Mouse (Mus musculus): ENCODE results near the gene Tinag. TPM values are rescaled to one million over a fixed set of nuclear protein-coding genes. Genes with fewer than 3 reads are reported as not detected.
"Not testable (repeated sequence)": the region's sequence is repeated elsewhere in the genome, so short reads cannot be mapped to it uniquely, and the experiment has no call there.

Gene Tinag
- polyA plus RNA-seq (2014; fragmentation: Nextera tagmentation; extraction: Ambion mirVana), result 4.4 and 8.0 TPM in 2 replicates

- Histone ChIP-seq H3K27ac (ENCODE audit: low read length) (peak within 1 kb of the TSS; percentile 40; the same call in 1 of the 2 replicates), H3K4me1 (ENCODE audit: control insufficient read depth, insufficient read depth, low read length) (no peaks in the 10 kb centered on the region), H3K4me2 (replicated peaks; ENCODE audit: low read depth, low read length) (no peak within 1 kb of the TSS), H3K27me3 (ENCODE audit: control insufficient read depth, insufficient read depth, low read length) (no peaks in the 10 kb centered on the region), H3K9me3 (ENCODE audit: control insufficient read depth, low read depth, low read length) (no peaks in the 10 kb centered on the region), H3K4me3 (ENCODE audit: low read depth, low read length) (no peak within 1 kb of the TSS), H3K36me3 (ENCODE audit: control insufficient read depth, insufficient read depth, low read length) (no peaks in the 10 kb centered on the region), H3K9ac (replicated peaks; ENCODE audit: low read depth, low read length) (no peak within 1 kb of the TSS)
- ATAC-seq (ENCODE audit: insufficient number of reproducible peaks, insufficient read depth, low FRiP score, low read depth), result no peak
- 46% methylated on average over 2 of the region's 2 CpGs for WGBS
Measured at GRCm38 (mm10) chr9:77045585-77045984, at the start of gene Tinag. Gene Tinag (minus strand): TSS chr9:77045794.

- not testable (repeated sequence) for H3K4me1 ChIP-seq (ENCODE audit: control insufficient read depth, insufficient read depth, low read length); H3K4me2 ChIP-seq (replicated peaks; ENCODE audit: low read depth, low read length); H3K4me3 ChIP-seq (ENCODE audit: low read depth, low read length); H3K9ac ChIP-seq (replicated peaks; ENCODE audit: low read depth, low read length); H3K27me3 ChIP-seq (ENCODE audit: control insufficient read depth, insufficient read depth, low read length); H3K9me3 ChIP-seq (ENCODE audit: control insufficient read depth, low read depth, low read length); H3K27ac ChIP-seq (ENCODE audit: low read length); H3K36me3 ChIP-seq (ENCODE audit: control insufficient read depth, insufficient read depth, low read length); ATAC-seq (ENCODE audit: insufficient number of reproducible peaks, insufficient read depth, low FRiP score, low read depth)
- 74% methylated on average over 1 of the region's 1 CpGs for WGBS
Measured at GRCm38 (mm10) chr9:77083221-77083620, 37.6 kb upstream of the Tinag start.

- Histone ChIP-seq H3K9ac (replicated peaks; ENCODE audit: low read depth, low read length) (no peak overlapping the region), H3K27ac (ENCODE audit: low read length) (no peak overlapping the region), H3K4me2 (replicated peaks; ENCODE audit: low read depth, low read length) (no peak overlapping the region), H3K4me1 (ENCODE audit: control insufficient read depth, insufficient read depth, low read length) (no peaks in the 10 kb centered on the region), H3K4me3 (ENCODE audit: low read depth, low read length) (no peak overlapping the region), H3K36me3 (ENCODE audit: control insufficient read depth, insufficient read depth, low read length) (no peaks in the 10 kb centered on the region), H3K27me3 (ENCODE audit: control insufficient read depth, insufficient read depth, low read length) (no peaks in the 10 kb centered on the region), H3K9me3 (ENCODE audit: control insufficient read depth, low read depth, low read length) (no peaks in the 10 kb centered on the region)
- 65% methylated on average over 2 of the region's 2 CpGs for WGBS
- no peak for ATAC-seq (ENCODE audit: insufficient number of reproducible peaks, insufficient read depth, low FRiP score, low read depth)
Measured at GRCm38 (mm10) chr9:77071676-77072075, 26.1 kb upstream of the Tinag start.

DNA sequence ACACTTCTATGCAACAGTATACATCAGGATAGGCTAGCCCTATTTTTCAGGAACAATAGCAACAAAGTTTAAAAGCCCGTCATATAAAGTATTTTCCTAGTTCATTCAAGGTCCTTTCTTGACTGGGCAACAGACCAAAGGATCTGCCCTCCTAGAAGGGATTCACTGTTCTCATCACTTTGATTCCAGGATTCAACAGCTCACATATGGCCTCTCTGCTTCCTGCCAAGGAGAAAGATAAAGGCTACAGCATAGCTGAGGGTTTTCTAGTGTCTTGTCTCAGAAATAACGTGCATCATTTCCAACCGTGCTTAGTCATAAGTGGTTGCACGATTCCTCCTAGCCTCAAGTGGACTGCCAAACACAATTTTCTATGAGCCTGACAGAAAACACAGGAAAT lies 11.0 kb upstream of the Tinag start:
- Histone ChIP-seq H3K9ac (replicated peaks; ENCODE audit: low read depth, low read length) (no peak overlapping the region), H3K4me1 (ENCODE audit: control insufficient read depth, insufficient read depth, low read length) (no peaks in the 10 kb centered on the region), H3K4me3 (ENCODE audit: low read depth, low read length) (no peak overlapping the region), H3K27me3 (ENCODE audit: control insufficient read depth, insufficient read depth, low read length) (no peaks in the 10 kb centered on the region), H3K36me3 (ENCODE audit: control insufficient read depth, insufficient read depth, low read length) (no peaks in the 10 kb centered on the region), H3K27ac (ENCODE audit: low read length) (no peak overlapping the region), H3K9me3 (ENCODE audit: control insufficient read depth, low read depth, low read length) (no peaks in the 10 kb centered on the region), H3K4me2 (replicated peaks; ENCODE audit: low read depth, low read length) (no peak overlapping the region)
- 70% methylated on average over 4 of the region's 4 CpGs for WGBS
- no peak for ATAC-seq (ENCODE audit: insufficient number of reproducible peaks, insufficient read depth, low FRiP score, low read depth)

DNA sequence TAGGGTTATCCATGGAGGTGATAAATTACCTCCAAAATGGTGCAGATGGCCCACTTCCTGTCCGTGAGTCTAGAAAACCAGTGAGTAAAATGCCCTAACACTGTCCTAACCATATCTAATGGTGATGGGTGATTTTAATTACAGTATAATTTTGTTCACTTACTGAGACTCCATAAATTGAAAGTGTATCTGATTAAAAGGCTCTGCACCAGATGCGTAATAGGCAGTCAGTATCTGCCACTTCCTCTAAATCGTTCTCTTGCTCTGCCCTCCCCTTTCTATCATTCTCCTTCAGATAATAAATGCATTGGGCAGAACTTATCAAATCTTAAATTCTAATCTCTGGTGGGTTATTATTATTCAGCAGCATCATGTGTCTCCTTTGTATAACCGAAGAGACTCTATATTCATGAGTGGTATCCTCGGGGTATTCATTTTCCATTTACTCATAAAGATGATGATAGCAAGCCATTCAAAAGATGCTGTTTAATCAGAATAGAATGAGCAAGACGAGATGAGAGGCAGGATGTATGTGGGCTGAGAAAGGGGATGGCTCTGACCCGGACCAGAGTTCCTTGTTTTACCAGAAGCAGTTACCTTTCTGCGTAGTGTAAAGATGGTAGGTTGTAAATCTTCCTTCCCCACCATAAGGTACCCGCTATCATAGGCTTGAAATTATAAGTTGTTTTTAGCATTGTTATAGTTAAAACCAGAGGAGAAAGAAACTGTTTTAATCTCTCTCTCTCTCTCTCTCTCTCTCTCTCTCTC lies 9.0 kb upstream of the Tinag start:
- no peaks in the 10 kb centered on the region for H3K9me3 ChIP-seq (ENCODE audit: control insufficient read depth, low read depth, low read length)

GRCm38 (mm10) chr9:77051406-77051805 lies 5.8 kb upstream of the Tinag start:
- no peak overlapping the region for H3K4me2 ChIP-seq (replicated peaks; ENCODE audit: low read depth, low read length)
- H3K9me3 ChIP-seq (ENCODE audit: control insufficient read depth, low read depth, low read length), result no peaks in the 10 kb centered on the region
- H3K36me3 ChIP-seq (ENCODE audit: control insufficient read depth, insufficient read depth, low read length), result no peaks in the 10 kb centered on the region
- no peaks in the 10 kb centered on the region for H3K27me3 ChIP-seq (ENCODE audit: control insufficient read depth, insufficient read depth, low read length)
- H3K27ac ChIP-seq (ENCODE audit: low read length), result no peak overlapping the region
- ATAC-seq (ENCODE audit: insufficient number of reproducible peaks, insufficient read depth, low FRiP score, low read depth), result no peak
- no peaks in the 10 kb centered on the region for H3K4me1 ChIP-seq (ENCODE audit: control insufficient read depth, insufficient read depth, low read length)
- 82% methylated on average over 2 of the region's 2 CpGs for WGBS
- no peak overlapping the region for H3K9ac ChIP-seq (replicated peaks; ENCODE audit: low read depth, low read length)
- H3K4me3 ChIP-seq (ENCODE audit: low read depth, low read length), result no peak overlapping the region

More for the DNA sequence above, 9.0 kb upstream of the Tinag start:
- H3K9ac ChIP-seq (replicated peaks; ENCODE audit: low read depth, low read length), result no peak overlapping the region
- no peak overlapping the region for H3K4me3 ChIP-seq (ENCODE audit: low read depth, low read length)
- H3K36me3 ChIP-seq (ENCODE audit: control insufficient read depth, insufficient read depth, low read length), result no peaks in the 10 kb centered on the region
- WGBS, result 81% methylated on average over 9 of the region's 9 CpGs
- no peak overlapping the region for H3K27ac ChIP-seq (ENCODE audit: low read length)
- no peak overlapping the region for H3K4me2 ChIP-seq (replicated peaks; ENCODE audit: low read depth, low read length)
- no peaks in the 10 kb centered on the region for H3K4me1 ChIP-seq (ENCODE audit: control insufficient read depth, insufficient read depth, low read length)
- no peaks in the 10 kb centered on the region for H3K27me3 ChIP-seq (ENCODE audit: control insufficient read depth, insufficient read depth, low read length)
- no peak for ATAC-seq (ENCODE audit: insufficient number of reproducible peaks, insufficient read depth, low FRiP score, low read depth)

- Histone ChIP-seq H3K9ac (replicated peaks; ENCODE audit: low read depth, low read length) (no peak overlapping the region), H3K4me1 (ENCODE audit: control insufficient read depth, insufficient read depth, low read length) (no peaks in the 10 kb centered on the region), H3K4me3 (ENCODE audit: low read depth, low read length) (no peak overlapping the region), H3K4me2 (replicated peaks; ENCODE audit: low read depth, low read length) (no peak overlapping the region), H3K27ac (ENCODE audit: low read length) (no peak overlapping the region), H3K27me3 (ENCODE audit: control insufficient read depth, insufficient read depth, low read length) (no peaks in the 10 kb centered on the region), H3K36me3 (ENCODE audit: control insufficient read depth, insufficient read depth, low read length) (no peaks in the 10 kb centered on the region), H3K9me3 (ENCODE audit: control insufficient read depth, low read depth, low read length) (no peaks in the 10 kb centered on the region)
- 63% methylated on average over 2 of the region's 2 CpGs for WGBS
- ATAC-seq (ENCODE audit: insufficient number of reproducible peaks, insufficient read depth, low FRiP score, low read depth), result no peak
Measured at GRCm38 (mm10) chr9:77049669-77050068, 4.1 kb upstream of the Tinag start.

DNA sequence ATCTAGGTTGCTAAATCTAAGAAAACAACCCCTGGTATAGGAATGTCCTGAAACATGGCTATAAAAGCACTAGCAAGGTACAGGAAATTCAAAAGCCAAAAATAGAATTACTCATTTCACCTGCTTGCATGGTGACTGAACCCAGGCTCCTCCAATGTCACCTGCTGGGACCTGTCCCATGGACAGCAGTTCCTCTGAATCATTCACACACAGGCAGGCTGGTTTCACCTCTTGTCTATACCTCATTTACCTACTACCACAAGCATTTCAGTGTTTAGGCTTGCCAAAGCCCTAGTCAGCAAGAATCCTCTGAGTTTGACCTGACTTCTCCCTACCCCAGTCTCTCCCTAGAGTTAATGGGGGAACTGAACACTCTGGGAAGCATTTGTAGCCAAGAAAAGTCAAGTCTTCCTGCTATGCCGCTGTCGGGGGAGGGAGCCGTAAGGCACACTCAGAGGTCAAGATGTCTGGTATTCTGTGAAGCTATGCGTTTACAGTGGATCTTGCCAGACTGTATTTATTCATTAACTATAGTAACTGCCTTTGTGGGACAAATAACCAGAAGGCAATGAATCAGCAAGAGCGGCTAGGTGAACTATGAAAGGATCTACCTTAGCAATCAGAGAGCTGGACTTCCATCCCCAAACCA lies 597 bp upstream of the Tinag start:
- Histone ChIP-seq H3K9ac (replicated peaks; ENCODE audit: low read depth, low read length) (no peak overlapping the region), H3K27ac (ENCODE audit: low read length) (peak overlapping the region; percentile 40; the same call in 1 of the 2 replicates), H3K4me1 (ENCODE audit: control insufficient read depth, insufficient read depth, low read length) (no peaks in the 10 kb centered on the region), H3K9me3 (ENCODE audit: control insufficient read depth, low read depth, low read length) (no peaks in the 10 kb centered on the region), H3K4me3 (ENCODE audit: low read depth, low read length) (no peak overlapping the region), H3K4me2 (replicated peaks; ENCODE audit: low read depth, low read length) (no peak overlapping the region), H3K36me3 (ENCODE audit: control insufficient read depth, insufficient read depth, low read length) (no peaks in the 10 kb centered on the region), H3K27me3 (ENCODE audit: control insufficient read depth, insufficient read depth, low read length) (no peaks in the 10 kb centered on the region)
- 0 out of 2 replicates have a peak, but pooled peaks have one; percentile 53 for ATAC-seq (ENCODE audit: insufficient number of reproducible peaks, insufficient read depth, low FRiP score, low read depth)
- WGBS, result 61% methylated on average over 5 of the region's 5 CpGs
